17 mouse cellular contexts compared by ENCODE assay signal in genomic region chr19:41686194-41686593, GRCm38 (mm10). TPM values are rescaled to one million over a fixed set of nuclear protein-coding genes. Genes with fewer than 3 reads are reported as not detected.
DNase-seq lines count a peak whose midpoint lies in the region; ATAC-seq and TF ChIP-seq lines count a peak whose summit lies in the region.
"Had no signal": no experiment of that assay in that cellular context is flagged by ENCODE, and none has a peak within 500 bp of the region (broad histone marks: within the 10 kb centered on the region; RNA-seq: fewer than 3 reads in every experiment).

No protein-coding gene starts in this region.

- no peak overlapping the region for H3K9ac ChIP-seq in liver, embryonic 14.5 days (replicated peaks)
- H3K9ac ChIP-seq in liver, embryonic 11.5 days (ENCODE audit: low read depth, low read length), result no peak overlapping the region
- H3K9ac ChIP-seq: embryonic facial prominence, embryonic 15.5 days; forebrain, embryonic 12.5 days; hindbrain, embryonic 15.5 days; limb, embryonic 13.5 days; neural tube, embryonic 12.5 days had no signal

- H3K4me3 ChIP-seq in liver, embryonic 14.5 days (ENCODE audit: insufficient read depth in 1 of 2, low read depth in 2 of 2, low read length in 2 of 2), result no peak overlapping the region
- H3K4me3 ChIP-seq in liver, embryonic 11.5 days (ENCODE audit: low read depth, low read length), result no peak overlapping the region
- no peak overlapping the region for H3K4me3 ChIP-seq in E14TG2a.4 (replicated peaks; ENCODE audit: low read length)
- H3K4me3 ChIP-seq: embryonic facial prominence, embryonic 15.5 days; forebrain, embryonic 12.5 days; hindbrain, embryonic 15.5 days; limb, embryonic 13.5 days; megakaryocyte, embryonic 14.5 days; neural tube, embryonic 12.5 days had no signal

- H3K27me3 ChIP-seq in liver, embryonic 14.5 days (ENCODE audit: control insufficient read depth, insufficient read depth, low read length), result no peaks in the 10 kb centered on the region
- no peaks in the 10 kb centered on the region for H3K27me3 ChIP-seq in liver, embryonic 11.5 days (replicated peaks; ENCODE audit: control insufficient read depth, insufficient read depth, low read length)
- no peaks in the 10 kb centered on the region for H3K27me3 ChIP-seq in E14TG2a.4 (ENCODE audit: insufficient read depth, low read length)
- H3K27me3 ChIP-seq: embryonic facial prominence, embryonic 15.5 days; forebrain, embryonic 12.5 days; hindbrain, embryonic 15.5 days had no signal

- peak; percentile 46 for TF ChIP-seq CTCF in liver, embryonic 14.5 days (IDR thresholded peaks at IDR 0.05; ENCODE audit: low read depth)
- TF ChIP-seq CTCF in E14TG2a.4 (conservative IDR thresholded peaks at IDR 0.05; ENCODE audit: low read length), result peak; percentile 67

- H3K9me3 ChIP-seq in liver, embryonic 14.5 days (ENCODE audit: control insufficient read depth, low read length), result no peaks in the 10 kb centered on the region
- H3K9me3 ChIP-seq in liver, embryonic 11.5 days (ENCODE audit: control insufficient read depth, low read length), result no peaks in the 10 kb centered on the region
- no peaks in the 10 kb centered on the region for H3K9me3 ChIP-seq in E14TG2a.4 (ENCODE audit: low read length)
- H3K9me3 ChIP-seq: embryonic facial prominence, embryonic 15.5 days; forebrain, embryonic 12.5 days; hindbrain, embryonic 15.5 days; limb, embryonic 13.5 days; megakaryocyte, embryonic 14.5 days; neural tube, embryonic 12.5 days had no signal

- 55% methylated on average over 2 of the region's 2 CpGs for WGBS in liver, embryonic 14.5 days (ENCODE audit: insufficient replicate concordance)
- 81% methylated on average over 2 of the region's 2 CpGs for WGBS in liver, embryonic 11.5 days

- no peak overlapping the region for H3K27ac ChIP-seq in liver, embryonic 14.5 days
- H3K27ac ChIP-seq in liver, embryonic 11.5 days (ENCODE audit: low read depth, low read length), result no peak overlapping the region
- H3K27ac ChIP-seq: embryonic facial prominence, embryonic 15.5 days; forebrain, embryonic 12.5 days; hindbrain, embryonic 15.5 days; limb, embryonic 13.5 days; neural tube, embryonic 12.5 days had no signal

- no peak for TF ChIP-seq EP300 in liver, embryonic 14.5 days (IDR thresholded peaks at IDR 0.05; ENCODE audit: low read depth)

- no peak overlapping the region for H3K4me2 ChIP-seq in liver, embryonic 14.5 days (ENCODE audit: low read depth)
- H3K4me2 ChIP-seq in liver, embryonic 11.5 days, result no peak overlapping the region
- H3K4me2 ChIP-seq: embryonic facial prominence, embryonic 15.5 days; forebrain, embryonic 12.5 days; hindbrain, embryonic 15.5 days; limb, embryonic 13.5 days; neural tube, embryonic 12.5 days had no signal

- peak; percentile 6 for DNase-seq in CD4-positive, CD25-positive, alpha-beta regulatory T cell, adult 2 months (ENCODE audit: low read depth, low spot score)
- DNase-seq in liver, embryonic 14.5 days (ENCODE audit: low read depth in 3 of 3, low spot score in 3 of 3), result no peak
- no peak for DNase-seq in liver, embryonic 11.5 days (ENCODE audit: low spot score)
- peak; percentile 9 for DNase-seq in c-Kit-positive CD71-positive TER-119-negative erythroid progenitor cells, embryonic 14.5 days (ENCODE audit: low read depth)
- no peak for DNase-seq in c-Kit-positive CD71-positive TER-119-positive erythroid progenitor cells, embryonic 14.5 days (ENCODE audit: low spot score)
- no peak for DNase-seq in gastrocnemius, postnatal 4 days (ENCODE audit: low spot score in 2 of 2)
- DNase-seq: cerebellum, adult 2 months; heart, postnatal 14 days; lung, adult 2 months had no signal

- ATAC-seq in CD4-positive, CD25-positive, alpha-beta regulatory T cell, adult 4 months, result no peak
- no peak for ATAC-seq in liver, embryonic 14.5 days (ENCODE audit: insufficient read depth)
- ATAC-seq in liver, embryonic 11.5 days (replicated peaks; ENCODE audit: low FRiP score), result no peak

- H3K36me3 ChIP-seq in liver, embryonic 14.5 days (replicated peaks; ENCODE audit: control insufficient read depth, insufficient read depth, low read depth), result no peaks in the 10 kb centered on the region
- H3K36me3 ChIP-seq in liver, embryonic 11.5 days (ENCODE audit: control insufficient read depth, insufficient read depth, low read length), result no peaks in the 10 kb centered on the region
- H3K36me3 ChIP-seq in E14TG2a.4 (ENCODE audit: insufficient read depth, low read length), result no peaks in the 10 kb centered on the region
- H3K36me3 ChIP-seq: embryonic facial prominence, embryonic 15.5 days; forebrain, embryonic 12.5 days; hindbrain, embryonic 15.5 days; limb, embryonic 13.5 days; neural tube, embryonic 12.5 days had no signal

- H3K4me1 ChIP-seq in liver, embryonic 14.5 days (replicated peaks; ENCODE audit: control insufficient read depth in 2 of 2, insufficient read depth in 2 of 2, low read length in 1 of 2), result no peaks in the 10 kb centered on the region
- no peaks in the 10 kb centered on the region for H3K4me1 ChIP-seq in liver, embryonic 11.5 days (replicated peaks; ENCODE audit: control insufficient read depth, insufficient read depth, low read length)
- peaks cover 17% of the 10 kb centered on the region for H3K4me1 ChIP-seq in E14TG2a.4 (replicated peaks; ENCODE audit: low read depth, low read length)
- H3K4me1 ChIP-seq: limb, embryonic 13.5 days had no signal

RNA-seq across cellular contexts. Expression of gene Slit1, which starts 57.3 kb away (rescaled TPM):
- not detected for polyA plus RNA-seq in CD4-positive, CD25-positive, alpha-beta regulatory T cell, adult 4 months (2017; shearing (Covaris generic))
- polyA plus RNA-seq in liver, embryonic 14.5 days (2012; rRNA removed), result 0.10 and 0.14 TPM in 2 replicates
- polyA plus RNA-seq in liver, embryonic 14.5 days (2014; fragmentation: Nextera tagmentation; extraction: Ambion mirVana), result not detected in 2 replicates
- polyA plus RNA-seq in liver, embryonic 11.5 days (2014; fragmentation: Nextera tagmentation; extraction: Ambion mirVana), result 0.16 and 0.26 TPM in 2 replicates
- total RNA-seq in gastrocnemius, postnatal 4 days (2021), result 1 to 10 TPM; 1.2 to 2.3 TPM

Comparison
In these comparisons a context has a peak if more than half of its experiments do, and no peak if none do; other contexts are left out.
1. DNase-seq: peak in CD4-positive, CD25-positive, alpha-beta regulatory T cell, adult 2 months (single experiment) and c-Kit-positive CD71-positive TER-119-negative erythroid progenitor cells, embryonic 14.5 days (single experiment); none in liver, embryonic 14.5 days (0 of 3), liver, embryonic 11.5 days (single experiment), c-Kit-positive CD71-positive TER-119-positive erythroid progenitor cells, embryonic 14.5 days (single experiment) and gastrocnemius, postnatal 4 days (0 of 2).